Mouse (Mus musculus) C2C12 (cell line): ENCODE results near the gene Ccdc38.

Source experiments
- CTCF ChIP-seq: IDR thresholded peaks from one replicate; pipeline ENCODE4 v1.5.1; 2011; ENCODE audit not compliant: control insufficient read depth, insufficient read depth, insufficient read length
- MAX ChIP-seq: IDR thresholded peaks from one replicate; pipeline ENCODE4 v1.6.1; 2011; ENCODE audit warnings: mild to moderate bottlenecking, control low read depth
- MYOD1 ChIP-seq: IDR thresholded peaks from one replicate; pipeline ENCODE4 v1.6.1; 2011; ENCODE audit warnings: low read depth; ENCODE audit not compliant: control insufficient read depth, insufficient read length
- MYOG ChIP-seq: IDR thresholded peaks from one replicate; pipeline ENCODE4 v1.6.1; 2011; ENCODE audit not compliant: control insufficient read depth, insufficient read length; ENCODE audit errors: extremely low read depth
- USF1 ChIP-seq: IDR thresholded peaks from one replicate; pipeline ENCODE4 v1.6.1; 2011; ENCODE audit warnings: low read depth, mild to moderate bottlenecking, control low read depth, moderate library complexity

DNA sequence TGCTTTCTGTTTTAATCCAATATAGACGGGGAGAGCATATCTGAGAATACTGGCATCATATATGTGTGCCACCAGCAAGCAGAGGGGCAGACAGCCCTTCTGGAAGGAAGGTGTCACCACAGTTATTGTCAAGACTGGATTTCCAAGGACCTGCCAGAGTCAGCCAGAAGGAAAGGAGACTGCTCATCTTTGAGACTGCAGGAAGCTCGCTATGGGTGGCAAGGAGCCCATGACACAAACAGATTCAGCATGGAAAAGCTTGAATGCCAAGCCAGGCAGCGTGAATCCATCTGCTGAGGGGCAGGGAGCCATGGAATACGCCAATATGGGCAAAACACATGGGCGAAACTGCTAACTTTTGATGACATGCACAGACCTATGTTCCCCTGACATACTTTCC lies 93.1 kb downstream of the Ccdc38 start:
- no peak for TF ChIP-seq CTCF
- TF ChIP-seq MAX: no peak
- no peak for TF ChIP-seq USF1
- no peak for TF ChIP-seq MYOG
- TF ChIP-seq MYOD1: no peak
